Mouse (Mus musculus): ENCODE data around the gene Folh1.

DNA sequence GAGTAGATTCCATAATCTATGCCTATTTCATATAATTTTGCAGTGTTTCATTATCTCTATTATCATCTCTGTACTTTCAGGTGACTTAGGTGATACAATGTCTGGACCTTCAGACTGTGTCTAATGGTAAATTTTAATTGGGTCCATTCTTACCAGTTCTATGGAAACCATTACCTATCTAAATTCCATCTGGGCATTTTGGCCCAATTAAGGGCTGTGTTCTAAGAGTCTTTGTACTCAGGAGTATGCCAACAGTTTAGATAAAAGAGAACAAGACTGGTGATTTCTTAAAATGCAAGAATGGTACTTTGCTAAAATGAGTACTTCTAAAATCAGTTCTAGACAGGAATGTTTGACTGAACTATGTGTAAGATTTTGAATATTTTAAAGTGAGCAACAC lies 87.7 kb downstream of the Folh1 start, which contains the start of gene Olfr292:
- TF ChIP-seq CTCF (IDR thresholded peaks at IDR 0.05; ENCODE audit: borderline replicate concordance, insufficient read depth, low read depth, low read length), result no peak
- no peak for TF ChIP-seq POLR2A (IDR thresholded peaks at IDR 0.05; ENCODE audit: borderline replicate concordance, insufficient read depth, low read length)
